Mouse (Mus musculus) brain, adult 2 months (tissue): ENCODE measurements around the gene Pde4d.

Experiments
- DNase-seq: peaks from one replicate; pipeline ENCODE4 v3.0.0; 2011; ENCODE audit warnings: low read depth, low spot score

The Pde4d gene

DNA sequence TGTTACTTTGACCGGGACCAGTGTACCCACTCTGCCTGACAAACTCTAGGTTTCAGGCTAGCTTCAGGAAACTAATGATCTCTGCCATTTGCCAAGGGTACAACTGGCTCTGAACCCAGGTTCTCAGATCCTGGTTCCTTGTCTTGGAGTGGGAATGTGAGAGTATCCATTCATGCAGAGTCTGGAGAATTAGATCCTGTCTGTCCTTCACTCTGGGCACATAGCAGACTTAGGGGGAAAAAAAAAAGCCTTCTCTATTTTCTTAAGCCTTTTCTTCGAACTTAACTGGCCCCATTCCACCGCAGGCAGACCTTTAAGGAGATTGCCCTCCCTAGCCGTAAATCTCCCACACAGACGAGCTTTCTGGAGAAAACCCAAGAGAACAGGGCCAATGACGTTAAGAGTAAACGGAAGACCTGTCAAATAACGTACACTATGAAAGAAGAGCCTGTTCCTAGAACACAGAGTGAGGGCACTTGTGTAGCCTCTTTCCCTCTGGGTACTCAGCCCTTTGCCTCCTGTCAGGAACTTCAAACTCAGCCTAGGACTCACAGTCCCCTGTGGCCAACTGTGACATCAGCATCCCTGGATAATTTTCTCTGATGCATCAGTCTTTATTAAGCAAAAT, 1302.6 kb downstream of the Pde4d start:
- DNase-seq: no peak

- no peak for DNase-seq
These were observed 1307.1 kb downstream of the Pde4d start for GRCm38 (mm10) chr13:109756854-109757253.

- DNase-seq: peak; percentile 55
These were observed 1309.5 kb downstream of the Pde4d start for GRCm38 (mm10) chr13:109759201-109759600.

GRCm38 (mm10) chr13:109761081-109761480, 1311.3 kb downstream of the Pde4d start:
- no peak for DNase-seq

DNA sequence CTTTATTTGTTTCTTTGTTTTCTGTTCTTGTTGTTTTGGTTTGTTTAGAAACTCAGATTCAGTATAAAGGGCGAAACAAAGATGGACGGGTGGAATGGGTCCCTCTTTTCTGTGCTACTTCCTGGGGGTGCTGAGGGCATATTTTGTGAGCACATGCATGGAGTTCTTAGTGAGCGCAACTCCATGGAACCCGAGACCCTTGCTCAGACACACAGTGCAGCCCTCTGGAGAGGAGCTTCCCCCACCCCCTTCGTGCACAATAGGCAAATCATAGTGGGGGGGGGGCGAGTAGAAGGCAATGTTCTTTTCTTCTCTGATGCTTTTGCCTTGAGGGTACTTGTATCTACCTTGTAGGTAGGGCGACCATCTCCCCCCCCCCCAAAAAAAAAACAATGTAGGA, 1325.0 kb downstream of the Pde4d start:
- DNase-seq: no peak

- DNase-seq: no peak
These were observed 1325.4 kb downstream of the Pde4d start for GRCm38 (mm10) chr13:109775197-109775596.

DNA sequence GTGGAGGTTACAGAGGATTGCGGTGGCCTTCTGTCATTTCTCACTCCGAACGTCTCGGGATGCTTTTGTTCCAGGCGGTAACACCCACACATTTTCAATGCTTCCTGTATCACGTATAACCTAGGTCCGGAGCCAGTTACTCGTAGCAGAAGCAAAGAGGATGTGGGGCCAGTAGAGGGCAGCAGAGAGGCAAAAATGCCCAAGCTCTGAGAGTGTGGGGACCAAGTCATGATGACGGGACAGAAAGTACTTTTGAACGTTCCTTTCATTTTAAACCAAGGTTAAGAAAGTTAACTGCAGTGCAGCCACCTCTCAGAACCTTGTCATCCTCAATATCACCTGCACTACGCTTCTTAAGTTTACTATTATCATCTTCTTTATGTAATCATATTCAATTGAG, 1326.4 kb downstream of the Pde4d start:
- DNase-seq: peak; percentile 95

- DNase-seq: no peak
These were observed 1327.2 kb downstream of the Pde4d start for GRCm38 (mm10) chr13:109776995-109777394.

DNA sequence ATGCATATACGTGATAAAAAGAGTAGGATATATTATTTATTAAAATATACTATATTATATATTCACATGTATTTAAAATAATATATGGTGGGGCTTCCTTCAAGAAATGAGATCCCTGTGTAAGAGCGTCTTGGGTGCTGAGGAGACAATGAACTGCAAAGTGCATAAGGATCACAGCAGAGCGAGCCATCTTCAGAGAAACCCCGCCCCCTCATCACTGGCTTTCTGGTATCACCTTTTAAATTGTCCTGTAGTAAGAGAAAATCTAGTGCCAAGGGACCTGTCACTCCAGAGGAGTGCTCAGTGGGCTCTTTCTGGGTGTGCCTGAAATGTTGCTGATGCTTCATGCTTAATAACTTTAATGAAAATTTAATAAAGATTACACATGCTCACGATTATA, 1327.7 kb downstream of the Pde4d start:
- DNase-seq: no peak

DNA sequence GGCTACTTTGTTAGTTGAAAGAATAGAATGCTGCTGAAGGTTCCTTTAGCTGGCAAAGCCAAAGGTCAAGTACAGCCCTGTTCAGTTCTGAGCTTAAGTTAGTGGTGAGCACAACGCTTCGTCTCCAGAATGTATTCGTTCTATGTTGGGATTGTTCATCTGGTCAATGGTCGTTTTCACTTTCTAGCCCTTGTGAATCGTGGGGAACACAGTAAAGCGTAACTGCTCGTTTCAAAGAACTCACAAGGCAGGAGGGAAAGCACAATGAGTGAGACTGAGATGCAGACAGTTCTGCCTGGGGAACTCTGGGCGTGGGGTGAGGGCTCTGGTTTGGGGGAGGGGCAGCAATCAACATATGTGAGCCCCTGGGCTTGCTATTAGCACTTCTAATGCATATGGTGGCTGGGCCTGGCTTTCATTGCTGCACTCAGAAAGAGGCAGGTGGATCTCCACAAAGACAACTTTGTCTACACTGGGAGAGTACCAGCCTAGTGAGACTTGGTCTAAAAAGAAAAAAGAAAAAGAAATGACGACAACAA, 1328.6 kb downstream of the Pde4d start:
- no peak for DNase-seq

GRCm38 (mm10) chr13:109781466-109781865, 1331.7 kb downstream of the Pde4d start:
- no peak for DNase-seq

- DNase-seq: no peak
These were observed 1338.9 kb downstream of the Pde4d start for GRCm38 (mm10) chr13:109788604-109789003.

DNA sequence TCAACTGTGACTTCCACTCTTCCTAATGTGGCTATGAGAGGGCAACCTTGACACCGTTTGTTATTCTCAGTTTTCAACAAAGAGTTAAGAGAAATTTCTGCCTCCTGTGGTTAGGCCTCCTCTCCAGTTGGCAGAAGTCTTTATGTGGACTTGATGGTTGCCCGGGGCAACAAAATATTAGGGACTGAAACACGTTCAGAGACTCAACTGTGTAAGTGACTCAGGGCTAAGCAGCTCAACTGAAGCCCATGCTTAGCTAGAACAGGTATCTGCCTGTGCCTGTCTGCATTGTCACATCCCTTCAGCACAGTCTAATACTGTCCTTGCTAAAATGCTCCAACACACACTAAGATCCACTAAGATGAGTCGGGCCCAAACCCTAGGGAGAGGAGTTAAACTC, 1339.4 kb downstream of the Pde4d start:
- DNase-seq: no peak

- DNase-seq: no peak
These were observed 1340.4 kb downstream of the Pde4d start for GRCm38 (mm10) chr13:109790045-109790715.

GRCm38 (mm10) chr13:109793918-109794317, 1344.2 kb downstream of the Pde4d start:
- no peak for DNase-seq

GRCm38 (mm10) chr13:109798651-109799050, 1348.9 kb downstream of the Pde4d start:
- no peak for DNase-seq

DNA sequence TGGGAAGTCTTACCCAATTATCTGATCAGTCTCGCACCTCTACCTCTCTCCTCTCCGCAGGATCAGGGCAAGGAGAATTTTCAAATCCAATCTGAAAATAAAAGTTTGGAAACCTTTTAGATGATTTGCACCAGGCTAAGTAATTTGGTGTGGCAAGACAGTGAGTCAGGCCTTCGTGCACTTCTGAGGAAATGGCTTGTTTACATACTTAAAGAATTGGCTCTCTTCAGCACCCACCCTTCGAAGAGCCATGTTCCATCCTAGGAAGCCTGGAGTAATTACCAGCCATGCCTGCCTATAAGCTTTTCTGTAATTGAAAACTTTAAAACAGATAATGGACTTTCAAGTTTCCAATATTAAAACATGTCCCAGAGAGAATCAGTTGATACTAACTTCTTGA, 1352.5 kb downstream of the Pde4d start:
- DNase-seq: no peak

DNA sequence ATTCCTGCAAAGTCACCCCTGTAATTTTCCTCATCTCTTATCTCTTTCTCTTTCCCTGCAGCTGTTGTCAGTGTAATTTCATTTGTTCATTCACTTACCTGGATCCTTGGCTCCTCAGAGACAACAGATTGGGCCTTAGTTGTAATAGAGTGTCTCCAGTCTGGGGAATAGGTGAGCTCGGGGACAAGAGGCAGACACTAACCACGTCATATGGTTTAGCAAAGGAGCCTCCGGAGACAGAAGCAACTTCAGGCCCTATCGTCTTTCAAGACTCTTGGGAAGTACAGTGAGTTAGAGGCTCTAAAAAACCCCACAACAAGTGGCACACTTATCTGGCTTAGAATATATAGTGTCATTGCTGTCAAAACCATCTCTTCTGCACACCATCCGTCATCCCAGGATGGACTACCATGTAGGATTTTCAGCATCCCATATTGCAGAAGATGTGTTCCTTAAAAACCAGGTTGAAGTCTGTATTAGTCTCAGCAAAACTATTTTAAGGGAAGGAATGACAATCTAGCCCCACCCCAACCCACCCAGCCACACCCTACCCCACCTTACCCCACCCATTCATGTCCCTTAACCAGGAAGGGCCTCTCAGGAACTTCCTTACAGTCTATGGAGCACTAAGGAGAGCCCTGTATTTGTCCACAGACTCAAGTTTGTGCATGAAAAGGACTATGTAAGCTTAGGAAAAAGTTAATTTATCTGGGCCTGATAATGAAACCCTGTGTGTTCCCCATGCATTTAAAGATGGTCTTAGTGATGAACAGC, 1356.6 kb downstream of the Pde4d start:
- no peak for DNase-seq

DNA sequence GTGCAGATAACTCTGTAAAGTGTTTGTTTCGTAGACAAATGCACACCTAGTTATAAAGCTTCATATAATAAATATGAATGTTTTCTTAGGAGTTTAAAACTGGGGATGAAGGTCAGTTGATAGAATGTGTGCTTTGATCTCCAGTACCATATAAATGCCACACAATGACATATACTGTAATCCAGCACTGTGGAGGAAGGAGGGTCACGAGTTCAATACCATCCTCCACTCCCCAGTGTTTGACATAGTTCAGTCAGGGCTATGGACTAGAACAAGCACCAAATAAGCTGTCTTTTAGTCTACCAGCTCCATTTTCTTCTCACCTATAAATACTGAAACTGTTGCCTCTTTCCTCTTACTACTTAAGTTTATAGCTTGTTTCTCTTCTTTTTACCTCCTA, 1357.3 kb downstream of the Pde4d start:
- DNase-seq: no peak

DNA sequence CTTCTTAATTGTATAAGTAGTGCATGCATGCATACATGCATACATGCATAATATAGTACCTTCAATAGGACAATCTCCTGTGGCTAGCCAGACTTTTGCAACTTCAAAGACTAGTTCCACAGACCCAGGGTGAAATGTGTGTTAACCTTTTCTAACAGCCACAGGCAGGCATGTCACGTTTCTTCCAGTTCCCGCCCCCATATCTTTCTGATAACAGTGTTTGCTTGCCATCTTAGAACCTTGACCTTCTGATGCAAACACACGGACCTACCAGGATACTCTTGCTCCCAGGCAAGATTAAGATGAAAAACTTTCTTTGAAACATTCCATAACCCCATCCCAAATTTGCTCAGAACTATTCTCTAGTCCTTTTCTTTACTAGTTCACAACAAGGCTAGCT, 1357.7 kb downstream of the Pde4d start:
- DNase-seq: no peak

DNA sequence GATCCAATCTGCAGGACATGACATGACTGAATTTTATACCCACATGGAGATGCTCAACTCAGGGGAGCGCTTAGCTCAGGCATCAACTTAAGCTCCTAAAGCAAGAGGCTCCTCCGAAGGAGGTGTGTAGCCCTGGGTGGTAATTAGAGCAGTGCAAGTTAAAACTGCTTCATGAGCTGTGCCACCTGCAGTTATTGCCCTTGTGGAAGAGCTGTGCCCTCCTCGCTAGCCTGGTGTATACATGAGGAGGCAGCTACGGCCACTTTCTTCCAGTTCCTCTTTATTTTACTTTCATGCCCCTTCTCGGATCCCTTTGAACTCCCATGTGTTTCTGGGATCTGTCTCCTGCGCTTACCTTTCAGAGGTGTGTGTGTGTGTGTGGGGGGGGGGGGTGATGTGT, 1358.3 kb downstream of the Pde4d start:
- DNase-seq: no peak

GRCm38 (mm10) chr13:109808946-109809345, 1359.2 kb downstream of the Pde4d start:
- no peak for DNase-seq

GRCm38 (mm10) chr13:109809646-109810045, 1359.9 kb downstream of the Pde4d start:
- DNase-seq: no peak
